Mouse (Mus musculus) C2C12 (cell line): Measurements from ENCODE around the gene Fam163b. TPM values are rescaled to one million over a fixed set of nuclear protein-coding genes. Genes with fewer than 3 reads are reported as not detected.

Experiments
- H3K27me3 ChIP-seq: one replicate; pipeline ENCODE4 v1.6.1; 2011; ENCODE audit not compliant: control insufficient read depth, insufficient read depth, insufficient read length
- H3K36me3 ChIP-seq: one replicate; pipeline ENCODE4 v1.6.1; 2011; ENCODE audit not compliant: control insufficient read depth, insufficient read depth
- H3K4me3 ChIP-seq: one replicate; pipeline ENCODE4 v1.5.1; 2011; ENCODE audit warnings: mild to moderate bottlenecking, control low read depth; ENCODE audit not compliant: poor library complexity, insufficient read depth, severe bottlenecking
- H3K79me2 ChIP-seq: one replicate; pipeline ENCODE4 v1.6.1; 2011; ENCODE audit not compliant: control insufficient read depth, insufficient read depth
- H3K79me3 ChIP-seq: one replicate; pipeline ENCODE4 v1.6.1; 2011; ENCODE audit warnings: low read depth, control low read depth
- H3ac ChIP-seq: one replicate; pipeline ENCODE3; 2011; ENCODE audit warnings: low read depth; ENCODE audit not compliant: control insufficient read depth, insufficient read length
- CEBPB ChIP-seq: IDR thresholded peaks from one replicate; pipeline ENCODE4 v1.6.1; 2011; ENCODE audit warnings: low read depth, mild to moderate bottlenecking, control low read depth, moderate library complexity
- CTCF ChIP-seq: IDR thresholded peaks from one replicate; pipeline ENCODE4 v1.5.1; 2011; ENCODE audit not compliant: control insufficient read depth, insufficient read depth, insufficient read length
- FOSL1 ChIP-seq: IDR thresholded peaks from one replicate; pipeline ENCODE4 v1.8.0; 2011; ENCODE audit warnings: mild to moderate bottlenecking, low read length; ENCODE audit not compliant: poor library complexity, insufficient read depth, severe bottlenecking
- MAX ChIP-seq: IDR thresholded peaks from one replicate; pipeline ENCODE4 v1.6.1; 2011; ENCODE audit warnings: mild to moderate bottlenecking, control low read depth
- MYOD1 ChIP-seq: IDR thresholded peaks from one replicate; pipeline ENCODE4 v1.6.1; 2011; ENCODE audit warnings: low read depth; ENCODE audit not compliant: control insufficient read depth, insufficient read length
- MYOG ChIP-seq: IDR thresholded peaks from one replicate; pipeline ENCODE4 v1.6.1; 2011; ENCODE audit not compliant: control insufficient read depth, insufficient read length; ENCODE audit errors: extremely low read depth
- USF1 ChIP-seq: IDR thresholded peaks from one replicate; pipeline ENCODE4 v1.6.1; 2011; ENCODE audit warnings: low read depth, mild to moderate bottlenecking, control low read depth, moderate library complexity
- polyA plus RNA-seq: library from polyadenylated mRNA; unstranded; fragments of >200 nt; fragmentation: generic; extraction: Trizol; gene quantifications from one replicate; pipeline ENCODE4 v1.2.1, GENCODE M21; 2012; ENCODE audit warnings: missing spikeins

Gene Fam163b
- polyA plus RNA-seq, 1 experiment, result not detected

- no peak for TF ChIP-seq MYOG
- TF ChIP-seq FOSL1, result no peak
- TF ChIP-seq MYOD1, result no peak
- no peak for TF ChIP-seq MAX
- TF ChIP-seq CEBPB, result no peak
- no peak for TF ChIP-seq USF1
- no peak for TF ChIP-seq CTCF
- Histone ChIP-seq H3K79me3 (no peaks in the 10 kb centered on the region), H3K4me3 (no peak overlapping the region), H3K79me2 (no peaks in the 10 kb centered on the region), H3K27me3 (peaks cover 48% of the 10 kb centered on the region), H3ac (no peak overlapping the region), H3K36me3 (no peaks in the 10 kb centered on the region)
Observed at GRCm38 (mm10) chr2:27175696-27176267, 33.5 kb upstream of the Fam163b start.

- Histone ChIP-seq H3K79me3 (no peaks in the 10 kb centered on the region), H3K27me3 (peaks cover 60% of the 10 kb centered on the region), H3K79me2 (no peaks in the 10 kb centered on the region), H3K4me3 (no peak overlapping the region), H3ac (no peak overlapping the region), H3K36me3 (no peaks in the 10 kb centered on the region)
- no peak for TF ChIP-seq MAX
- TF ChIP-seq CTCF, result no peak
- no peak for TF ChIP-seq FOSL1
- no peak for TF ChIP-seq CEBPB
- no peak for TF ChIP-seq MYOG
- TF ChIP-seq USF1, result no peak
- TF ChIP-seq MYOD1, result no peak
Observed at GRCm38 (mm10) chr2:27174242-27174641, 32.0 kb upstream of the Fam163b start.

DNA sequence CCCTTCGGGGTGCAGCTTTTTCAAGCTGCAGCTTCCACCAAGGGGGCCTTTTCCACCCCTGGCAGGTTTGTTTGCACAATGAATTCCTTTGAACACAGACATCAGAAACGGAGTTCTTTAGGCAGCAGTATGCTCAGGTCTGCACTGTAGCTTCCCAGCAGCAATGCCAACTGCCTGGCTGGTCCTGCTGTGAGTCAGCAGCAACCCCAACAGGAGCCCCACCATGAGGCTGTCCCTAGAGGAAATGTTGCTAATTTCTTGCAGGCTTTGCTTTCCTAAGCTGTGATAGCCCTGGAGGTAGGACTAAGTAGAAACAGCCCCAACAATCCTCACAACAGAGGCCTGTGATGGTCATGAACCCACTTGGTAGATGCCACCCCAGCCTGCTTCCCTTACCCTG is 24.7 kb upstream of the Fam163b start:
- Histone ChIP-seq H3K27me3 (peaks cover 70% of the 10 kb centered on the region), H3K79me2 (no peaks in the 10 kb centered on the region), H3K4me3 (no peak overlapping the region), H3K79me3 (no peaks in the 10 kb centered on the region), H3ac (no peak overlapping the region), H3K36me3 (no peaks in the 10 kb centered on the region)
- TF ChIP-seq MYOD1, result no peak
- no peak for TF ChIP-seq CTCF
- no peak for TF ChIP-seq MAX
- TF ChIP-seq MYOG, result no peak
- TF ChIP-seq FOSL1, result no peak
- TF ChIP-seq CEBPB, result no peak
- no peak for TF ChIP-seq USF1

DNA sequence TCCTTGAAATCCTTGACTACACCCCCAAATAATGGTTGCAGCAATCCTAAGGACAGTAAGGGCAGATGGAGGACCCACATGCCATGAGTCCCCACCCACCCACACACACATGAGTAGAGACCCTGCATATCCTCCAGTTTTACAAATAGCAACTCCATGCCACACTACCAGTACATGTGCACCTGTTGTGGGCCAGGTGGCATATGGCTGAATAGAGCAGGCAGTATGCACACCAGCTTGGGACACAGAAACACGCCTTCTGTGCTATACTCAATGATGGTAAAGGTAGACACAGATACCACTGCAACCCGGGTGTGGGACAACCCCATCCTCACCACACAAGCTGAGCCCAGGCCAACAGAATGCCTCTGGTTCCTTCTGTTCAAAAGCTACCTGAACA is 23.8 kb upstream of the Fam163b start:
- Histone ChIP-seq H3K36me3 (no peaks in the 10 kb centered on the region), H3K79me2 (no peaks in the 10 kb centered on the region), H3K4me3 (no peak overlapping the region), H3K27me3 (peaks cover 67% of the 10 kb centered on the region), H3K79me3 (no peaks in the 10 kb centered on the region), H3ac (no peak overlapping the region)
- TF ChIP-seq USF1 (no peak), MYOD1 (no peak)

DNA sequence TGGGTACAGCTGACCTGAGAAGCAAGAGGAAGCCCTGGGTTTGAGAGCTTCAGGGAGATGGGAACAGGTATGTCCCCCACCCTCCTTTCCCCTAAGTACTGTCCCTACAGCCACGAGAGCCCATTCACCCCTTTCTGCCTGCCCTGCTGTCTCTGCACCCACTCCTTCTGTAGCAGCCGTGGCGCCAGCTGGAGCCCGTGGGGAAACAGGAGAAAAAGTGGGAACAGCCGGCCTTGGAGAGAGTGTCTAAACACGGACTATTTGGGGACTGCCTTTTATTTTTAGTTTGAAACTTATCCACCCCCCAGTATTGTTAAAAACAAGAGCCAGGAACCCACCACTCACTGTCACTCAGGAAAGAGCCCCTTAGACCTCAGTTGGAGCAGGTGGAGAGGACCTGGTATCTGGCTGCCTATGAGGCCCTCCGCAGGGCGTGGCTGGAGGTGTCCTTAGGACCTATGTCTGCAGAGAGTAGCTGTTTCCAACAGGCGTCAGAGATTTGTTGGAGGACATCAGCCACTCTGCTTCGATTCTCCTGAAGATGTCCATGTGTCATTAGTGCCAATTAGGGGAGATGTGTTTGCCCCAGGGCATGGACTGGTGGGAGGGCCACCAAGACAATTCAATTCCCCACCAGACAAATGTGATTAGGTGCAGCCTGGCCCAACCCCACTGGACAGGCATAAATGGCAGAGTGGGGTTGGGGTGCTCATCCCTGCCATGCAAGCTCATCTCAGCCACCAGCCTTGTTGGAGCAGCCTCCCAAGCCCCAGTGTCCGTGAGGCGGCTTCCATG is 22.7 kb upstream of the Fam163b start, which contains the start of gene Dbh:
TSS of gene Dbh (plus strand) at position 438 of the 795 bp plus-strand sequence.
- no peak within 1 kb of the TSS for H3K4me3 ChIP-seq
- H3K36me3 ChIP-seq, result no peaks in the 10 kb centered on the region
- peaks cover 59% of the 10 kb centered on the region for H3K27me3 ChIP-seq
- no peak within 1 kb of the TSS for H3ac ChIP-seq
- H3K79me2 ChIP-seq, result no peaks in the 10 kb centered on the region
- no peak for TF ChIP-seq USF1
- no peak for TF ChIP-seq FOSL1
- TF ChIP-seq MYOG, result no peak
- TF ChIP-seq MYOD1, result no peak
- TF ChIP-seq MAX, result no peak
- TF ChIP-seq CEBPB, result no peak
- TF ChIP-seq CTCF, result no peak
- H3K79me3 ChIP-seq, result no peaks in the 10 kb centered on the region
